Mouse (Mus musculus): ENCODE measurements around the gene Ptprm. TPM values are rescaled to one million over a fixed set of nuclear protein-coding genes. Genes with fewer than 3 reads are reported as not detected.
"Not testable (repeated sequence)": the region's sequence is repeated elsewhere in the genome, so short reads cannot be mapped to it uniquely, and the experiment has no call there.

Gene Ptprm
- polyA plus RNA-seq, 1 experiment = 4.4 TPM

GRCm38 (mm10) chr17:66852496-66852895, 501.8 kb downstream of the Ptprm start:
- 96% methylated on average over 6 of the region's 6 CpGs for WGBS

DNA sequence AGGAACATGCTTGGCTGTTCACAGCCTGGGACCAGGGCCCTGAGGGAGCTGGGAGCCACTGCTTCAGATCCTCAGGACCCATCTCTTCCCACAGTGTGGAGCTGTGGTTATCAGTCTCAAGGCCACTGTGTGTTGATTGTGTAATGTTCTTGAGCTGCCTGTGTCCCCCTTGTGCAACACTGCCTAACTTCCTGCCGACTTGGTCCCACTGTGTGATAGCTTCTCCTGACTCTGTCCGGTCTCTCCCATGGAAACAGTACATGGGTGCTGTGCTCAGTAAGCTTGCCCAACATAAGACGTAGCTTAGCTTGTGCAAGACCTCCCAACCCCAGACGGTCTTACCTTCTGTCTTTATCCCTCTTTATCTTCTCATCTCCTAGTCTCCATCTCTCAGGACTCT, 507.2 kb downstream of the Ptprm start:
- H3K4me1 ChIP-seq (replicated peaks; ENCODE audit: control insufficient read depth, insufficient read depth, low read length); H3K27me3 ChIP-seq (ENCODE audit: control insufficient read depth, insufficient read depth, low read length); DNase-seq; H3K27ac ChIP-seq (ENCODE audit: control insufficient read depth, insufficient read depth, low read length); H3K36me3 ChIP-seq (ENCODE audit: control insufficient read depth, insufficient read depth, low read length); H3K4me3 ChIP-seq (ENCODE audit: control insufficient read depth, insufficient read depth, low read length): not testable (repeated sequence)
- WGBS = 94% methylated on average over 4 of the region's 4 CpGs

More at GRCm38 (mm10) chr17:66852496-66852895, 501.8 kb downstream of the Ptprm start:
- no peak overlapping the region for H3K27ac ChIP-seq (ENCODE audit: control insufficient read depth, insufficient read depth, low read length)
- H3K4me1 ChIP-seq (replicated peaks; ENCODE audit: control insufficient read depth, insufficient read depth, low read length) = no peaks in the 10 kb centered on the region
- TF ChIP-seq CTCF (IDR thresholded peaks at IDR 0.05; ENCODE audit: borderline replicate concordance, control insufficient read depth, extremely low read depth, insufficient read depth, low read length, poor library complexity) = no peak
- TF ChIP-seq POLR2A (IDR thresholded peaks at IDR 0.05; ENCODE audit: control insufficient read depth, extremely low read depth, insufficient read depth, low read length, poor library complexity) = no peak
- no peak for DNase-seq
- no peaks in the 10 kb centered on the region for H3K36me3 ChIP-seq (ENCODE audit: control insufficient read depth, insufficient read depth, low read length)
- no peaks in the 10 kb centered on the region for H3K27me3 ChIP-seq (ENCODE audit: control insufficient read depth, insufficient read depth, low read length)
- no peak overlapping the region for H3K4me3 ChIP-seq (ENCODE audit: control insufficient read depth, insufficient read depth, low read length)

GRCm38 (mm10) chr17:66822347-66822746, 531.9 kb downstream of the Ptprm start:
- no peaks in the 10 kb centered on the region for H3K4me1 ChIP-seq (replicated peaks; ENCODE audit: control insufficient read depth, insufficient read depth, low read length)
- no peak overlapping the region for H3K27ac ChIP-seq (ENCODE audit: control insufficient read depth, insufficient read depth, low read length)
- H3K36me3 ChIP-seq (ENCODE audit: control insufficient read depth, insufficient read depth, low read length) = no peaks in the 10 kb centered on the region
- TF ChIP-seq CTCF (IDR thresholded peaks at IDR 0.05; ENCODE audit: borderline replicate concordance, control insufficient read depth, extremely low read depth, insufficient read depth, low read length, poor library complexity) = no peak
- no peak for TF ChIP-seq POLR2A (IDR thresholded peaks at IDR 0.05; ENCODE audit: control insufficient read depth, extremely low read depth, insufficient read depth, low read length, poor library complexity)
- WGBS = 75% methylated on average over 2 of the region's 2 CpGs
- H3K4me3 ChIP-seq (ENCODE audit: control insufficient read depth, insufficient read depth, low read length) = no peak overlapping the region
- DNase-seq = no peak
- no peaks in the 10 kb centered on the region for H3K27me3 ChIP-seq (ENCODE audit: control insufficient read depth, insufficient read depth, low read length)

GRCm38 (mm10) chr17:66817380-66817779, 536.9 kb downstream of the Ptprm start:
- Histone ChIP-seq H3K4me1 (replicated peaks; ENCODE audit: control insufficient read depth, insufficient read depth, low read length) (no peaks in the 10 kb centered on the region), H3K4me3 (ENCODE audit: control insufficient read depth, insufficient read depth, low read length) (no peak overlapping the region), H3K27me3 (ENCODE audit: control insufficient read depth, insufficient read depth, low read length) (no peaks in the 10 kb centered on the region), H3K36me3 (ENCODE audit: control insufficient read depth, insufficient read depth, low read length) (no peaks in the 10 kb centered on the region), H3K27ac (ENCODE audit: control insufficient read depth, insufficient read depth, low read length) (no peak overlapping the region)
- no peak for TF ChIP-seq POLR2A (IDR thresholded peaks at IDR 0.05; ENCODE audit: control insufficient read depth, extremely low read depth, insufficient read depth, low read length, poor library complexity)
- no peak for TF ChIP-seq CTCF (IDR thresholded peaks at IDR 0.05; ENCODE audit: borderline replicate concordance, control insufficient read depth, extremely low read depth, insufficient read depth, low read length, poor library complexity)
- 86% methylated on average over 4 of the region's 4 CpGs for WGBS
- DNase-seq = no peak

GRCm38 (mm10) chr17:66815921-66816320, 538.3 kb downstream of the Ptprm start:
- Histone ChIP-seq H3K4me1 (replicated peaks; ENCODE audit: control insufficient read depth, insufficient read depth, low read length) (no peaks in the 10 kb centered on the region), H3K27ac (ENCODE audit: control insufficient read depth, insufficient read depth, low read length) (no peak overlapping the region), H3K4me3 (ENCODE audit: control insufficient read depth, insufficient read depth, low read length) (no peak overlapping the region), H3K27me3 (ENCODE audit: control insufficient read depth, insufficient read depth, low read length) (no peaks in the 10 kb centered on the region), H3K36me3 (ENCODE audit: control insufficient read depth, insufficient read depth, low read length) (no peaks in the 10 kb centered on the region)
- TF ChIP-seq POLR2A (IDR thresholded peaks at IDR 0.05; ENCODE audit: control insufficient read depth, extremely low read depth, insufficient read depth, low read length, poor library complexity) (no peak), CTCF (IDR thresholded peaks at IDR 0.05; ENCODE audit: borderline replicate concordance, control insufficient read depth, extremely low read depth, insufficient read depth, low read length, poor library complexity) (no peak)
- 78% methylated on average over 2 of the region's 2 CpGs for WGBS
- DNase-seq = no peak

GRCm38 (mm10) chr17:66813786-66814185, 540.5 kb downstream of the Ptprm start:
- Histone ChIP-seq H3K27me3 (ENCODE audit: control insufficient read depth, insufficient read depth, low read length) (no peaks in the 10 kb centered on the region), H3K4me3 (ENCODE audit: control insufficient read depth, insufficient read depth, low read length) (no peak overlapping the region), H3K27ac (ENCODE audit: control insufficient read depth, insufficient read depth, low read length) (no peak overlapping the region), H3K36me3 (ENCODE audit: control insufficient read depth, insufficient read depth, low read length) (no peaks in the 10 kb centered on the region), H3K4me1 (replicated peaks; ENCODE audit: control insufficient read depth, insufficient read depth, low read length) (no peaks in the 10 kb centered on the region)
- no peak for DNase-seq
- TF ChIP-seq POLR2A (IDR thresholded peaks at IDR 0.05; ENCODE audit: control insufficient read depth, extremely low read depth, insufficient read depth, low read length, poor library complexity) (no peak), CTCF (IDR thresholded peaks at IDR 0.05; ENCODE audit: borderline replicate concordance, control insufficient read depth, extremely low read depth, insufficient read depth, low read length, poor library complexity) (no peak)
- WGBS = 91% methylated on average over 6 of the region's 6 CpGs

GRCm38 (mm10) chr17:66813346-66813745, 540.9 kb downstream of the Ptprm start:
- H3K4me3 ChIP-seq (ENCODE audit: control insufficient read depth, insufficient read depth, low read length) = no peak overlapping the region
- no peak for DNase-seq
- no peaks in the 10 kb centered on the region for H3K36me3 ChIP-seq (ENCODE audit: control insufficient read depth, insufficient read depth, low read length)
- WGBS = 96% methylated on average over 10 of the region's 10 CpGs
- TF ChIP-seq POLR2A (IDR thresholded peaks at IDR 0.05; ENCODE audit: control insufficient read depth, extremely low read depth, insufficient read depth, low read length, poor library complexity) = no peak
- TF ChIP-seq CTCF (IDR thresholded peaks at IDR 0.05; ENCODE audit: borderline replicate concordance, control insufficient read depth, extremely low read depth, insufficient read depth, low read length, poor library complexity) = no peak
- H3K27ac ChIP-seq (ENCODE audit: control insufficient read depth, insufficient read depth, low read length) = no peak overlapping the region
- H3K27me3 ChIP-seq (ENCODE audit: control insufficient read depth, insufficient read depth, low read length) = no peaks in the 10 kb centered on the region
- no peaks in the 10 kb centered on the region for H3K4me1 ChIP-seq (replicated peaks; ENCODE audit: control insufficient read depth, insufficient read depth, low read length)

Measured in thymus, adult 2 months (tissue).